Mouse (Mus musculus) ES-E14 (cell line): ENCODE measurements around the gene Tbx19.

Source experiments
- CHD2 ChIP-seq: IDR thresholded peaks from 2 replicates; pipeline ENCODE4 v1.6.1; 2014; ENCODE audit warnings: mild to moderate bottlenecking, low read depth, low read length, inconsistent platforms
- HCFC1 ChIP-seq: IDR thresholded peaks from 2 replicates; pipeline ENCODE4 v1.6.1; 2012; ENCODE audit warnings: low read length, inconsistent platforms, borderline replicate concordance; ENCODE audit not compliant: insufficient read depth
- MAFK ChIP-seq: IDR thresholded peaks from 2 replicates; pipeline ENCODE4 v1.6.1; 2014; ENCODE audit warnings: mild to moderate bottlenecking, low read depth, low read length, inconsistent platforms; ENCODE audit not compliant: insufficient read depth
- ZNF384 ChIP-seq: IDR thresholded peaks from 2 replicates; pipeline ENCODE4 v1.6.1; 2012; ENCODE audit warnings: low read depth, low read length, inconsistent platforms

DNA sequence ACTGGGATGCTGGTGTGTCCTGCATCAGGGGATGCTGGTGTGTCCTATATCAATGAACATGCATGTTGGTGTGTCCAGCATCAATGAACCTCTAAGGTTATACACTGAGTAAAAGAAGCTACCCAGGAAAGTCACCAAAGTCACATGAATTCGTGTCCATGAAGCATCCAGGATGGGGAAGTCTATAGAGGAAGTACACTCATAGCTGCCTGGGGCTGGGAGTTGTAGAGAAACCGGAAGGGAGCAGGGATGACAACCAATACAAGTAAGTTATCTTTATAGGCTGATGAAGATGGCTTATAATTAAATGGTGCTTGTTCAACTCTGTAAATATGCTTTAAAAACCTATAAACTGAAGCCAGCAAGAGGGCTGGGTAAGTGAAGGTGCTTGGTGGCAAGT lies 26.7 kb downstream of the Tbx19 start:
- TF ChIP-seq ZNF384: no peak
- TF ChIP-seq CHD2: no peak
- TF ChIP-seq MAFK: no peak
- TF ChIP-seq HCFC1: no peak
